Mouse (Mus musculus): ENCODE data around the gene Ccnb3.
"Not testable (repeated sequence)": the region's sequence is repeated elsewhere in the genome, so short reads cannot be mapped to it uniquely, and the experiment has no call there.

Ccnb3 gene

DNA sequence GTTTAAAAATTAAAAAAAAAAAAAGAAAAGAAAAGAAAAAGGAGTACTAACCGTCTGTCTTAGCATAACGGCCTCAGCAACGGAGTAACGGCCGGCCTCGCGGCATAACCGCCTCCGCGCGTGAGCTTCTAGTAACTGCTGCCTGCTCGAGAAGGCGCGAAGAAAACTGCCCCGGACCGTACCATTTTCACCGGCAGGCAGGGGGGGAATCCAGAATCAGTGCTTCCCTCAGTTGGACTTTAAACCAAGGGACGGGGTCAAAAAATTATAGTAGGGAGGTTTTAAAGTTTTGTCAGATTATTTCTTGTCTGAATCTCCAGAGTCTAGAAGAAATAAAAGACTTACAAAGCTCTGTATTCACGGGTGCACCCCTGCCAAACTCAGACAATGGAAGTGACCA, at the start of gene Ccnb3:
Ccnb3 (minus strand) TSS at position 101 of the 400 bp plus-strand sequence.
- no peak for DNase-seq (ENCODE audit: low spot score in 2 of 2)

DNA sequence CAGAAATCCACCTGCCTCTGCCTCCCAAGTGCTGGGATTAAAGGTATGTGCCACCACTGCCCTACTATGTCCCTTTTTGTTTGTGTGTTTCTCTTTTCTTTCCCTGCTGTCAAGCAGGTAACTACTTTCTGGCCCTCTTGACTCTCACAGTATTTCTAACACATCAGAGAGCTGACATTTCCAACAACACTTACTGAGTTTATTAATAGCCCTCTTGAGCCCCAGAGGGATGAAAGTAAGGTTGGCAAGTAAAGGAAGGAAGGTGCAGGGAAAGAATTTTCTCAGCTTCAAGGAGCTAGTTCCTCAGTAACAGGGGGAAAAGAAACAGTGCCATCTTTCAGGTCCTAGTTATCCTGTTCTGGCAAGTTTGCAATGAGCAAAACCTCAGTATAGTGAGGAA, 48.9 kb upstream of the Ccnb3 start:
- no peak for DNase-seq (ENCODE audit: low spot score in 2 of 2)

DNA sequence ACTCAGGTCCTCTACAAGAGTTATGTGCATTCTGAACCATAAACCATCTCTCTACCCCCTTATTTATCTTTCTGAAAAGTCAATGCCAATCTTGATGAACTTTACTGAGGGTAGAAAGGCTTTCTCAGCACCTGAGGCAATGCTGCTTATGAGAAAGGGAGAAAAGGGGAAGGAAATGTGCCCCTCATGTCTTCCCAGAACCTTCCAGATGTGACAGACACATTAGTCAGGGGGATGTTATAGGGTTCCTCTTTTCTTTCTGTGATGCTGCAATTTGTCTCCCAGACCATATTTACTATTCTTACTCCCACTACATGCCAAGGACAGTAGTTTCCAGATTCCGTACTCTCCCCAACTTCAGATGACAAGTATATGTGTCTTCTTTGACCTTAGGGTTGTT, 44.5 kb upstream of the Ccnb3 start:
- no peak for DNase-seq (ENCODE audit: low spot score in 2 of 2)

DNA sequence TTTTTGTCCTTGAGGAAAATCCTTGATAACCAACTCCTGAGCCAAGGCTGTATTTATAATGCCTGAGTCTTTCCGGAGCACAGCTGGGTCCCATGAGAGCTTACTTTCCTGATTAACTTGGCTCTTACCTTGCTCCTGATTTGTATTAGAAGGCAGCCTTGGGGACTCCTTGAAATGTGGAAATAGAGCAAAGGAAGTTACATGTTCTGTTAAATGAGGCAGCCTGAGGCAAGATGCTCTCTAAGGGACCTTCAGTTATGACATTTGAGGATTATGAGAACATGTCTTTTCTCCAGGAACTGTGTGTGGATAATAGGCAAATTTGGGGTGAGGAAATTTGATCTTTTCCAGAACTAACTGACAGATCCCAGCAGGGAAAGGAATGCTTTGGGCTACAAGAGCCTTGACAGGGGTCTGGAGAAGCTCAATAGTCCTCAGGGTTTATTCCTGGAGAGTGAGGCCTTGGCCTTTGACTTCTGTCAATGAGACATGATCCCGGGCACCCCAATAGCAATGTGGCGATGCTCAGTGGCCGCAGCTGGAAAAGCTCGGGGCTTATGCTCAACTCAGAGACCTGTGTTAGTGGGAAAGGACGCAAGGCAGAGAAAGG, 38.5 kb upstream of the Ccnb3 start:
- no peak for DNase-seq (ENCODE audit: low spot score in 2 of 2)

DNA sequence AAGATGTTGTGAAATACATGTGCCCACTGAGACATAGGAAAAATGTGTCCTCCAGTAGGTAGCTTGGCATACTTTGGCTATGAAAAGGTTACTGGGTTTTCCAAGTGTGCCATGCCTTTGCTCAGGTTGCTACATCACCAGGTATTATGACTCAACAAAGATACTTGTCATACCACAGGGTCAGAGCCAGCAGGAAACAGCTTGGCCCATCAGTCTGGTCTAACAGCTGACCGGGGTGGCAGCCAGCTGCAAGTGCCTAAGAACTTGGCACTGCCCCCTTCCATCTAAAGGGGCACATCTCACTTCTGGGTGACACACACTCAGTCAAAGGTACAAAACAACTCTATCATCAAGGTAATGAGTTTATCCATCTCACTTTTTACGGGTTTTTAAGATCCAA, 26.6 kb upstream of the Ccnb3 start:
- DNase-seq (ENCODE audit: low spot score in 2 of 2), result no peak

DNA sequence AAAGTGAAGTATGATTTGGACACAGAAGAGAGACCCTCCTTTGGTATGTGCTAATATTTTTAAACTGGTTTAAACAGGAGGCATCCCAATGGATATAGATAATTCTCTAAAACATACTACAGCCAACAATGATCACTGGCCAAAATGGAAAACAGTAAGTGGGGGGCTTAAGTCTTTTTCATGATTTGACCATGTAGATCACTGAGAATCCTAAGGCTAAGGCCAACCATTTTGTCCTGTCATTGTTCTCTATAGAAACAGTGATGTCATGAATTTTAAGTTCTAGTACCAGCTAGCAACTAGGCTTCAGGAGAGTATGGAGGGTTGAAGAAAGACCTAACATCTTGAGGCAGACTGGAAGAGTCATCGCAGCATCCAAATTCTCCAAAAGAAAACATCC, 25.8 kb upstream of the Ccnb3 start, which contains the start of gene Akap4:
Akap4 (plus strand) TSS at position 301 of the 400 bp plus-strand sequence.
- no peak for DNase-seq (ENCODE audit: low spot score in 2 of 2)

DNA sequence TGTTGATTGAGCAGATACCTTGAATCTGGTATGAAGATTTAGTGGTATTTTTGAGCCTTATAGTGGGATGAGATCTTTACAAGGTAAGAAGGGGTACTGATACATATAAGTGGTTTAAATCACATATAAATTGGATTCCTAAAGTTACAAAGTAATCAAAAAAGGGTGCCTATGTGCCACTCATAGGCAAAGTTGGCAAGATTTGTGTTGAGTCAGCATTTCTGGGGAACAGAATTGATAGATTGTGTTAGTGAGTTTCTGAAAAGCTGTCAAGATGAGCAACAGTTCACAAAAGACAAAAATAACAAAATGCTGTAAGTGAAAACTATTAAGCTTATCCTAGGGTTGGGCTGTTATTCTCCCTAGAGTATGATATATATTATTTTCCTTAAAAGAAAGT, 22.7 kb upstream of the Ccnb3 start:
- DNase-seq (ENCODE audit: low spot score in 2 of 2), result no peak

DNA sequence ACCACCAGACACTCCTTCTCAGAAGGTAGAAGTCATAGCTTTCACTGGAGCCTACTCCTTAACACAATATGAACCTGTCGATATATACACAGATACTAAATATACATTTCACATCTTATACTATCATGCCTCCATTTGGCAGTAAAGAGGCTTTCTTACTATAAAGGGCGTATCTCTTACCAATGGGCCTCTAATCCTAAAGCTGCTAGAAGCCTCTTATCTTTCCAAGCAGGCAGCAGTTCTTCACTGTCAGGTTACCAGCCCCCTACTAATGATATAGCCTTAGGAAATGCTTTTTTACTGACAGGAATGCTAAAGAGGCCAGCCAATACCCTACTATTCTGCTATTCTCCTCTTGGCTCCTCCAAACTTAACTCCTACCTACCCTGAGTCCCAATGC, 16.2 kb upstream of the Ccnb3 start:
- DNase-seq (ENCODE audit: low spot score in 2 of 2), result no peak

DNA sequence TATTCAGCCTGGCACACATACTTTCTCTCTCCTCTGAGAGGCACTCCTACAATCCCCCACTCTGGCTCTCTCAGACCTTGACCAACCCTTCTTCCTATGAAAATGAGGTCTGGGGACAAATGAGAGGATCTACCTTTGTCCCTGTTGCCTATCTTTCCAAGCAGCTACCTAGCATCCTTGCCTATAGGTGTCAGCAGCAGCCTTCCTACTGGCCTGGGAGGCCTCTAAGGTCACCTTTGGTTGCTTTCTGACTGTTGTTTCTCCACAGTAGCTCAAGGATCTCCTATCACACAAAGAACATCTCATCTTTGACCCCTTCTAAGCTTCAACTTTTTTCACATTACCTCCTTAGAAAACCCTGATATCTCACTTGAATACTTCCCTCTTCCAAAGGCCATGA, 15.6 kb upstream of the Ccnb3 start:
- DNase-seq (ENCODE audit: low spot score in 2 of 2), result no peak

DNA sequence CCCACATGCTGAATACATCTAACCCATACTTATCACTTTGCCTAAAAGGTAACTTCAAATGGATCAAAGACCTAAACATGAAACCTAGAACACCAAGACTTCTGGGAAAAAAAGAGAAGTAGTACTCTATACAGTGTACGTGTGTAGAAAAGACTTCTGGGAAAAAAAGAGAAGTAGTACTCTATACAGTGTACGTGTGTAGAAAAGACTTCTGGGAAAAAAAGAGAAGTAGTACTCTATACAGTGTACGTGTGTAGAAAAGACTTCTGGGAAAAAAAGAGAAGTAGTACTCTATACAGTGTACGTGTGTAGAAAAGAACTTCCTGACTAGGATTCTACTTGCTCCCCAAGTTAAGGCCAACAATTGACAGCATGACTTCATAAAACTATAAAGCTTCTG, 57.5 kb downstream of the Ccnb3 start:
- DNase-seq (ENCODE audit: low spot score in 2 of 2), result not testable (repeated sequence)

DNA sequence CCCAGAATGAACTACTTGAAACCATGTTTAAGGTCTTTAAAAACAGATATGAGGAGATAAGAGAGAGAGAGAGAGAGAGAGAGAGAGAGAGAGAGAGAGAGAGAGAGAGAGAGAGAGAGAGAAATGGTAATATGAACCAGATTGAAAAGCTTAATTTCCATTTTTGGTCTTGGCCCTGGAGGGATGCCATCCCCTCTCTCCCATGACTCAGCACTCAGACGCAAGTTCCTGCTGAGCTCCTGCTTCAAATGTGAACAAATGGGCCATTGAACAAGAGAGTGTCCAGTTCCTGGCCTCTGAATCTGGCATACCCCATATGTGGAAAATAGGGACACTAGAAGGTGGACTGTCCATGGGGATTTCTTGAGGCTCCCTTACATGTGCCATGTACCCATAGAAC, 69.5 kb downstream of the Ccnb3 start:
- DNase-seq (ENCODE audit: low spot score in 2 of 2), result no peak

DNA sequence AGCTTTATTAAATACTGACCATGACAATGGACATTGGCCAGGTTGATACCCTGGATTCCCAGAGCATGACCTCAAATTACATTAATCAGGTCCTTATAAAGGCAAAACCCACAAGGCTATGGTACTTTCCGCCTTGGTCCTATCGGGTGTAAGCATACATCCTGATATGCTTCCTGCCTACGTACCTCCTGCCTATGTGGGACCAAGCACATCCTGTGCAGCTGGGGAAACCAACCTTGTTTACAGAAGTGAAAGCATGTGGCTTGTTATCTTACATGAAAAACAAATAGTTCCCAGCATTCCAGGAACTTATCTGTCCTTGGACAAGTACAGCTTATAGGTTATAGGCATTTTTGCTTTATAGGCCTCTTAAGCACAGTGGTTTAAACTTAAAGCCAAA, 72.8 kb downstream of the Ccnb3 start:
- no peak for DNase-seq (ENCODE audit: low spot score in 2 of 2)
